Mouse (Mus musculus): ENCODE measurements around the gene Slc25a17.

Gene Slc25a17

DNA sequence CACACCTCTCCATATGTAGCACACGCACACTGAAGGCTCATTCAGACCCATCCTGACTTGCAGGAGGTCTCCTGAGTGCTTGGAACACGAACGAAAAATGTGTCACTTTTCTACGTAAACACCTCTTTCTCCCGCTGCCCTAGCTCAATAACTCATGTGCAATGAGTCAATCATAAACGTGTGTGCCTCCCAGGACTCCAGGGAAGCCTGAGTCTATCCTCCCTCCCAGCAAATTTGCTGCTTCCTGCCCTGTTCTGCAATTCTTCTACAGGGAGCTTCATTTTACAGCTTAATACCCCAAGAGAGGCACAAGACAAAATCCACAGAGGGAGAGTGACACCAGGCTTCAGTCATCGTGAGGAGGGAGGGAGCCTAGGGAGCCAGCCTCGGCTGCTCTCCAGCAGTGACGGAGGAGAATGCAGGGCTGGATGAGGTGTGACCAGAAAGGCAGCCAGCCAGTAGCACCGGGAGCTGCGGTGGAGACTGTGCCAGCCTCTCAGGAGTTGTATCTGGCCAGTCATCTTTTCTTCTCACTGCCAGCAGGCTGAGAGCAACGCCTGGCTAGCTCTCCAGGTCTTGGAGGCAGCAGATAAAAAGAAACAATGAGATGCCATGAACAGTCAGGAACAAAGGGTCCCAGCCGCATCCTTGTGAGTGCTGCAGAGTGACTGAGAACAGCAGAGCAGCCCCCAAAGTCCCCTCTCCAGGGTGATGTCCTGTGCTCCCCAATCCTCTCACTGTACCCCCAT lies 88.1 kb downstream of the Slc25a17 start:
- in situ Hi-C loops (cut with MboI; ENCODE audit: low pct_unique_long_range_greater_than_20kb in 1 of 2, low sequenced_read_pairs in 2 of 2, unreplicated experiment in 1 of 2) = no loop called here

Measured in mouse embryonic stem cell (cell line).